Mouse (Mus musculus) C2C12 (cell line): ENCODE results near the gene Txk.

Experiments
- CEBPB ChIP-seq: IDR thresholded peaks from one replicate; pipeline ENCODE4 v1.6.1; 2011; ENCODE audit warnings: low read depth, mild to moderate bottlenecking, control low read depth, moderate library complexity
- CTCF ChIP-seq: IDR thresholded peaks from one replicate; pipeline ENCODE4 v1.5.1; 2011; ENCODE audit not compliant: control insufficient read depth, insufficient read depth, insufficient read length
- FOSL1 ChIP-seq: IDR thresholded peaks from one replicate; pipeline ENCODE4 v1.8.0; 2011; ENCODE audit warnings: mild to moderate bottlenecking, low read length; ENCODE audit not compliant: poor library complexity, insufficient read depth, severe bottlenecking
- MAX ChIP-seq: IDR thresholded peaks from one replicate; pipeline ENCODE4 v1.6.1; 2011; ENCODE audit warnings: mild to moderate bottlenecking, control low read depth
- USF1 ChIP-seq: IDR thresholded peaks from one replicate; pipeline ENCODE4 v1.6.1; 2011; ENCODE audit warnings: low read depth, mild to moderate bottlenecking, control low read depth, moderate library complexity

- no peak for TF ChIP-seq CEBPB
- TF ChIP-seq CTCF, result no peak
- no peak for TF ChIP-seq USF1
- TF ChIP-seq MAX, result no peak
- no peak for TF ChIP-seq FOSL1
Measured at GRCm38 (mm10) chr5:72720587-72720986, 32.0 kb downstream of the Txk start.
